Mouse (Mus musculus): ENCODE measurements around the gene Foxk2.

- TF ChIP-seq CTCF (IDR thresholded peaks at IDR 0.05; ENCODE audit: control insufficient read depth, insufficient read depth, low read length) = no peak
- no peak for TF ChIP-seq POLR2A (IDR thresholded peaks at IDR 0.05; ENCODE audit: borderline replicate concordance, control insufficient read depth, low read depth, low read length)
Measured at GRCm38 (mm10) chr11:121347036-121347435, 87.2 kb downstream of the Foxk2 start.

Measured in bone marrow, adult 2 months (tissue).